Mouse (Mus musculus) spleen, adult 2 months (tissue): Measurements from ENCODE around the gene Nr1i2. TPM values are rescaled to one million over a fixed set of nuclear protein-coding genes. Genes with fewer than 3 reads are reported as not detected.
"Not testable (repeated sequence)": the region's sequence is repeated elsewhere in the genome, so short reads cannot be mapped to it uniquely, and the experiment has no call there.

Experiments used
- DNase-seq, 2 experiments: peaks; one replicate each; pipeline versions ENCODE4 v3.0.0 to v3.0.0-alpha.2; 2012 to 2021; ENCODE audit warnings: low spot score in 2 of 2, low read depth in 1 of 2
- H3K27ac ChIP-seq: fragments of 200-500 bp; 2 replicates; pipeline ENCODE4 v1.5.1; 2012; ENCODE audit warnings: low read length, inconsistent platforms; ENCODE audit not compliant: insufficient read depth
- H3K27me3 ChIP-seq: fragments of 200-500 bp; 2 replicates; pipeline ENCODE4 v1.6.1; 2012; ENCODE audit warnings: mild to moderate bottlenecking, moderate library complexity, low read length, inconsistent platforms; ENCODE audit not compliant: control insufficient read depth, insufficient read depth
- H3K36me3 ChIP-seq: fragments of 200-500 bp; 2 replicates; pipeline ENCODE4 v1.6.1; 2012; ENCODE audit warnings: mild to moderate bottlenecking, low read length, inconsistent platforms; ENCODE audit not compliant: control insufficient read depth, insufficient read depth
- H3K4me1 ChIP-seq: fragments of 200-500 bp; 2 replicates; pipeline ENCODE4 v1.6.1; 2011; ENCODE audit warnings: inconsistent platforms; ENCODE audit not compliant: control insufficient read depth, insufficient read depth, insufficient read length
- H3K4me3 ChIP-seq: fragments of 200-500 bp; 2 replicates; pipeline ENCODE4 v1.5.1; 2011; ENCODE audit warnings: mild to moderate bottlenecking, inconsistent platforms; ENCODE audit not compliant: insufficient read depth, insufficient read length; ENCODE audit errors: extremely low read depth
- CTCF ChIP-seq: fragments of 200-500 bp; IDR thresholded peaks from 2 replicates; pipeline ENCODE4 v1.5.1; 2011; ENCODE audit warnings: mild to moderate bottlenecking, inconsistent platforms; ENCODE audit not compliant: insufficient read depth, insufficient read length, insufficient replicate concordance; ENCODE audit errors: extremely low read depth
- POLR2A ChIP-seq: fragments of 200-500 bp; IDR thresholded peaks from 2 replicates; pipeline ENCODE4 v1.6.1; 2011; ENCODE audit warnings: low read depth, low read length, inconsistent platforms
- WGBS: fragments of 180-500 bp; shearing (Covaris S2); methylation state at CpG from one replicate; pipeline ENCODE4 v1.1.7; 2018; 5-methylcytosine and 5-hydroxymethylcytosine counted together
- polyA plus RNA-seq: library from polyadenylated mRNA; depleted of rRNA; stranded (reverse); fragments of >200 nt; gene quantifications from 2 replicates; pipeline ENCODE4 v1.2.3, GENCODE M21; 2012; rRNA removed

Nr1i2 gene
- polyA plus RNA-seq, 1 experiment: not detected

GRCm38 (mm10) chr16:38236936-38237585, 57.6 kb downstream of the Nr1i2 start:
- H3K27me3 ChIP-seq: no peaks in the 10 kb centered on the region
- 77% methylated on average over 4 of the region's 4 CpGs for WGBS
- no peak overlapping the region for H3K4me3 ChIP-seq
- peaks cover 3% of the 10 kb centered on the region; the same call in 1 of the 2 replicates for H3K36me3 ChIP-seq
- no peak for DNase-seq
- TF ChIP-seq POLR2A (no peak), CTCF (no peak)
- H3K27ac ChIP-seq: no peak overlapping the region
- peaks cover 8% of the 10 kb centered on the region; the same call in 1 of the 2 replicates for H3K4me1 ChIP-seq

DNA sequence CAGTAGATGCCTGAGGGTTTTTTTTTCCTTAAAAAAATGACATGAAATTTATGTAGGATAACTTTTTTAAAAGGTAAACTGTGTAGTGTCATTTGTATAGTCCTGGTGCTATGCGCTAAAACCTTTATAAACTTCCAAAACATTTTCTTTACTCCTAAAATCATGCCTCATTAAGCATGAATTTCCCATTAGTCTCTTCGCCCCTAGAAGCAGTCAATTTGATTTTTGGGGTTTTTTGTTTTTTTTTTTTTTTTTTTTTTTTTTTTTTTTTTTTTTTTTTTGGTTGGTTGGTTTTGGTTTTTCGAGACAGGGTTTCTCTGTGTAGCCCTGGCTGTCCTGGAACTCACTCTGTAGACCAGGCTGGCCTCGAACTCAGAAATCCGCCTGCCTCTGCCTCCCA, 72.1 kb downstream of the Nr1i2 start:
- WGBS: 89% methylated on average over 5 of the region's 5 CpGs
- not testable (repeated sequence) for H3K4me3 ChIP-seq, H3K27ac ChIP-seq, H3K27me3 ChIP-seq, DNase-seq, H3K4me1 ChIP-seq
- H3K36me3 ChIP-seq: peaks cover 17% of the 10 kb centered on the region

DNA sequence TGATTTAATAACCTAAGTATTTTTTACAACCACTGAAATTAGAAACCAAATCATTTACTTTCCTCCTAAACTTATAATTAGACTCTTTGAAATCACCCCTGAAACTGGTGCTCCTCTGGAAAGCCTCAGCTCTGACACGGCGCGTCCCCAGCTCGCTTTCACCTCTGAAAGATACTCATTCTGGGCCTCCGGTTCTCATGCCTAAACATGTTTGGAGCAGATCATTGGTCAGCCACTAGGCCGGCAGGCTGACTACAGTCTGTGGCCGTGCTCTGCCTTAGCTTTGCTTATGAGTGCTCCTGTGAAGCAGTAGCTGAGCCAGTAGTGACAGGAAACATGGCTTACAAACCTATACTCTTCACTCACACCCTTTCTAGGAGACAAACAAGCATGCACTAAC, 89.4 kb downstream of the Nr1i2 start:
- H3K4me1 ChIP-seq: no peaks in the 10 kb centered on the region
- no peaks in the 10 kb centered on the region for H3K27me3 ChIP-seq
- no peak overlapping the region for H3K27ac ChIP-seq
- WGBS: 98% methylated on average over 7 of the region's 7 CpGs
- H3K36me3 ChIP-seq: peaks cover 10% of the 10 kb centered on the region
- no peak overlapping the region for H3K4me3 ChIP-seq
- DNase-seq: no peak
- no peak for TF ChIP-seq CTCF
- no peak for TF ChIP-seq POLR2A

Other genes with a start within 250 kb of the Nr1i2 start
- gene Gsk3b, start 205.8 kb downstream of the Nr1i2 start, polyA plus RNA-seq: 7.3 and 9.7 TPM in 2 replicates
- 0.04 TPM in 1 of 2 replicates, not detected in the other for gene Maats1, start 47.3 kb upstream of the Nr1i2 start, polyA plus RNA-seq
- gene Cox17, start 52.2 kb upstream of the Nr1i2 start, polyA plus RNA-seq: 26.6 and 42.2 TPM in 2 replicates
- not detected in 2 replicates for gene Gm21987, start 52.2 kb upstream of the Nr1i2 start, polyA plus RNA-seq
- 3.3 and 4.8 TPM in 2 replicates for gene Popdc2, start 67.4 kb upstream of the Nr1i2 start, polyA plus RNA-seq
- 0.54 and 0.88 TPM in 2 replicates for gene Pla1a, start 138.3 kb upstream of the Nr1i2 start, polyA plus RNA-seq
- gene Adprh, start 157.9 kb upstream of the Nr1i2 start, polyA plus RNA-seq: 39.9 and 47.4 TPM in 2 replicates
- 1.8 and 2.0 TPM in 2 replicates for gene Cd80, start 160.7 kb upstream of the Nr1i2 start, polyA plus RNA-seq
- gene Timmdc1, start 227.8 kb upstream of the Nr1i2 start, polyA plus RNA-seq: 7.8 and 14.8 TPM in 2 replicates